Mouse (Mus musculus): ENCODE data around the gene Spred3. TPM values are rescaled to one million over a fixed set of nuclear protein-coding genes. Genes with fewer than 3 reads are reported as not detected.

Spred3 gene
- total and polyA plus RNA-seq, 3 experiments: 1.6 to 6.6 (median 3.3) TPM

GRCm38 (mm10) chr7:29179323-29179722 is 9.1 kb upstream of the Spred3 start (continued):
- TF ChIP-seq CHD1 (IDR thresholded peaks at IDR 0.05; ENCODE audit: low read depth, low read length): no peak
- TF ChIP-seq ZKSCAN1 (IDR thresholded peaks at IDR 0.05; ENCODE audit: borderline replicate concordance, low read depth, low read length): no peak
- TF ChIP-seq IRF4 (IDR thresholded peaks at IDR 0.05; ENCODE audit: low read depth, low read length): peak; percentile 82
- TF ChIP-seq JUN (IDR thresholded peaks at IDR 0.05; ENCODE audit: insufficient read depth, low read depth, low read length): peak; percentile 58; the same call in 1 of the 2 replicates
- TF ChIP-seq MXI1 (IDR thresholded peaks at IDR 0.05; ENCODE audit: low read depth, low read length): peak; percentile 85
- TF ChIP-seq BHLHE40 (IDR thresholded peaks at IDR 0.05; ENCODE audit: low read depth, low read length): peak; percentile 71
- peak; percentile 90 for TF ChIP-seq MYC (IDR thresholded peaks at IDR 0.05; ENCODE audit: low read depth, low read length)
- peak; percentile 39; the same call in 1 of the 2 replicates for TF ChIP-seq HCFC1 (IDR thresholded peaks at IDR 0.05; ENCODE audit: low read depth, low read length)
- TF ChIP-seq USF1 (IDR thresholded peaks at IDR 0.05; ENCODE audit: low read depth, low read length): no peak

DNA sequence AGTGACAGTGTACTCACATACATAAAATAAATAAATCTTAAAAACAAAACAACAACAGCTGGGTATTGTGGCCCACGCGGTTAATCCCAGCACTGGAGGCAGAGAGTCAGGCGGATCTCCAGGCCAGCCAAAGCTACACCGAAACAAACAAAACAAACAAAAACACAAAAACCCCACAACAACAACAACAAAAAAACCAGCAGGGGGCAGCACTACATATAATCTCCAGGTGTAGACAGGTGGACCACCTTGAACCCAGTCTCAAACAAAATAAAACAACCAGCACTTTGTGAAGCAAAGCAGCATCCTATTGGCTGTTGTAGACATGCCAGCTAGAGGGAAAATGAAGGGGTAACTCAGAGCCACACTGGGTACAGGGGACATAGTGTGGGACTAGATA is 7.9 kb upstream of the Spred3 start:
- TF ChIP-seq JUND (conservative IDR thresholded peaks at IDR 0.05; ENCODE audit: low read depth, low read length) (no peak), ZMIZ1 (IDR thresholded peaks at IDR 0.05; ENCODE audit: low read depth, low read length) (no peak), RAD21 (IDR thresholded peaks at IDR 0.05; ENCODE audit: low read depth, low read length) (no peak), SMC3 (IDR thresholded peaks at IDR 0.05; ENCODE audit: low read depth, low read length) (peak; percentile 5; the same call in 1 of the 2 replicates), E2F4 (IDR thresholded peaks at IDR 0.05; ENCODE audit: insufficient replicate concordance, low read depth, low read length) (no peak), CTCF (conservative IDR thresholded peaks at IDR 0.05 in 1 of 2, IDR thresholded peaks at IDR 0.05 in 1 of 2; ENCODE audit: low read depth in 2 of 2, low read length in 2 of 2) (peak in 1 of 2 experiments; percentile 31; a peak in 2 of 4 replicates)
- dilution Hi-C loops (cut with MboI; ENCODE audit: extremely low pct_ligation_motif_present, extremely low pct_unique_long_range_greater_than_20kb, low sequenced_read_pairs): no loop called here
- H3K27ac ChIP-seq (ENCODE audit: insufficient read depth, low read depth): no peak overlapping the region
- peak overlapping the region; percentile 90 to 97 (median 96) for H3K4me3 ChIP-seq (replicated peaks in 1 of 3; ENCODE audit: low read depth in 2 of 3, low read length in 2 of 3, poor library complexity in 1 of 3)
- peak overlapping the region; percentile 97; the same call in 1 of the 2 replicates for H3K4me2 ChIP-seq (ENCODE audit: insufficient read depth, low read depth, poor library complexity, severe bottlenecking)
- peaks cover 37% of the 10 kb centered on the region for H3K79me2 ChIP-seq (replicated peaks; ENCODE audit: control insufficient read depth, extremely low read depth, insufficient read depth, poor library complexity, severe bottlenecking)
- peak overlapping the region; percentile 99; the same call in 1 of the 2 replicates for H3K9ac ChIP-seq (ENCODE audit: insufficient read depth, low read depth)
- H3K9me3 ChIP-seq (replicated peaks; ENCODE audit: low read length): no peaks in the 10 kb centered on the region
- H3K36me3 ChIP-seq (replicated peaks in 1 of 2; ENCODE audit: control insufficient read depth in 1 of 2, insufficient read depth in 1 of 2, low read length in 1 of 2): peaks cover 43 to 57% of the 10 kb centered on the region in 2 experiments
- H3K27me3 ChIP-seq (replicated peaks): no peaks in the 10 kb centered on the region
- H3K4me1 ChIP-seq (ENCODE audit: control insufficient read depth in 1 of 2, insufficient read depth in 2 of 2): peaks cover 4 to 14% of the 10 kb centered on the region in 2 experiments; a peak in 3 of 4 replicates
- in situ Hi-C loops (cut with MboI; ENCODE audit: low pct_ligation_motif_present, low pct_unique_long_range_greater_than_20kb, low sequenced_read_pairs): no loop called here
- DNase-seq (ENCODE audit: extremely low read depth): no peak

DNA sequence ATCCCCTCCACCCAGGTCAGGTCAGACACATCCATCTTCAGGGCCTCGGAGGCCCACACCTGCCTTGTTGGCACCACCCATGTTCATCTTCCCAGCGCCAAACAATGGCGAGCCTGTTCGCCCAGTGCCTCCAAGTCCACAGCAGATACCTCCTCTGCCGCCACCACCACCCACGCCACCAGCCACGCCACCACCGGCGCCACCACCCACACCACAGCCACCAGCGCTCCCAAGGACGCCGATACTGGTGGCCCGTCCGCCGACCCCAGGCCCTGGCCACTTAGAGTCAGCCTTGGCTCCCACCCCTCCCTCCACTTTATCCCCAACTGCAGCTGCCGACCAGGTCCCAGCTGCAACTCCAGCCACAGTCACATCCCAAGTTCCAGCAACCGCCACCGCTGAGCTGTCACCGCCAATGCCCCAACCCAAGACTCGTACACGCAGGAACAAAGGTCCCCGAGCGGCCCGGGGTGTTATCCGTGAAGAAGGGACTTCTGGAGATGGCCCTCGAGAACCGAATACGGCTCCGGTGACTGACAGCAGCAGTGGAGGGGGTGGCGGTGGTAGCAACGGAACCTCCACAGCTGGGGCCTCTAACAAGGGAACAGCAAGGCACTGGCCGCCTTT is 2.3 kb upstream of the Spred3 start:
- H3K79me2 ChIP-seq (replicated peaks; ENCODE audit: control insufficient read depth, extremely low read depth, insufficient read depth, poor library complexity, severe bottlenecking): peaks cover 10% of the 10 kb centered on the region
- dilution Hi-C loops (cut with MboI; ENCODE audit: extremely low pct_ligation_motif_present, extremely low pct_unique_long_range_greater_than_20kb, low sequenced_read_pairs): no loop called here
- in situ Hi-C loops (cut with MboI; ENCODE audit: low pct_ligation_motif_present, low pct_unique_long_range_greater_than_20kb, low sequenced_read_pairs): no loop called here
- no peak for TF ChIP-seq MYC (IDR thresholded peaks at IDR 0.05; ENCODE audit: low read depth, low read length)
- no peak for TF ChIP-seq POLR2AphosphoS2 (IDR thresholded peaks at IDR 0.05; ENCODE audit: low read depth, low read length)
- no peak for TF ChIP-seq ZC3H11A (IDR thresholded peaks at IDR 0.05; ENCODE audit: low read depth, low read length)
- no peak for TF ChIP-seq CHD1 (IDR thresholded peaks at IDR 0.05; ENCODE audit: low read depth, low read length)
- TF ChIP-seq TCF12 (IDR thresholded peaks at IDR 0.05; ENCODE audit: low read depth, low read length): no peak
- TF ChIP-seq TBP (conservative IDR thresholded peaks at IDR 0.05; ENCODE audit: low read depth, low read length): no peak
- TF ChIP-seq E2F4 (IDR thresholded peaks at IDR 0.05; ENCODE audit: insufficient replicate concordance, low read depth, low read length): no peak
- TF ChIP-seq NRF1 (IDR thresholded peaks at IDR 0.05; ENCODE audit: low read depth, low read length): no peak
- TF ChIP-seq POLR2A (IDR thresholded peaks at IDR 0.05; ENCODE audit: low read depth, low read length): no peak
- no peak for TF ChIP-seq NELFE (IDR thresholded peaks at IDR 0.05; ENCODE audit: low read depth, low read length)
- TF ChIP-seq PAX5 (IDR thresholded peaks at IDR 0.05; ENCODE audit: low read length): no peak
- no peak for TF ChIP-seq ELF1 (IDR thresholded peaks at IDR 0.05; ENCODE audit: low read depth, low read length)
- no peak for TF ChIP-seq UBTF (IDR thresholded peaks at IDR 0.05; ENCODE audit: low read depth, low read length)
- no peak overlapping the region for H3K9ac ChIP-seq (ENCODE audit: insufficient read depth, low read depth)
- DNase-seq (ENCODE audit: extremely low read depth): no peak
- no peaks in the 10 kb centered on the region for H3K27me3 ChIP-seq (replicated peaks)
- H3K36me3 ChIP-seq (replicated peaks in 1 of 2; ENCODE audit: control insufficient read depth in 1 of 2, insufficient read depth in 1 of 2, low read length in 1 of 2): peaks cover 50 to 60% of the 10 kb centered on the region in 2 experiments
- no peaks in the 10 kb centered on the region for H3K9me3 ChIP-seq (replicated peaks; ENCODE audit: low read length)
- H3K4me1 ChIP-seq (ENCODE audit: control insufficient read depth in 1 of 2, insufficient read depth in 2 of 2): peaks cover 12 to 31% of the 10 kb centered on the region in 2 experiments
- no peak overlapping the region for H3K4me3 ChIP-seq (replicated peaks in 1 of 3; ENCODE audit: low read depth in 2 of 3, low read length in 2 of 3, poor library complexity in 1 of 3)
- H3K4me2 ChIP-seq (ENCODE audit: insufficient read depth, low read depth, poor library complexity, severe bottlenecking): no peak overlapping the region
- H3K27ac ChIP-seq (ENCODE audit: insufficient read depth, low read depth): no peak overlapping the region
